Mouse (Mus musculus): ENCODE data around the gene Stub1. TPM values are rescaled to one million over a fixed set of nuclear protein-coding genes. Genes with fewer than 3 reads are reported as not detected.
A peak's percentile ranks its signal among the peaks of the same experiment; 100 is the strongest.

The Stub1 gene
- polyA plus RNA-seq, 1 experiment from 2014 or later = 290 TPM

- Histone ChIP-seq H3K9me3 (ENCODE audit: control insufficient read depth, low read length) (no peaks in the 10 kb centered on the region), H3K4me2 (replicated peaks; ENCODE audit: low read depth, low read length) (peak within 1 kb of the TSS; percentile 76), H3K4me3 (ENCODE audit: low read depth, low read length) (peak within 1 kb of the TSS; percentile 31), H3K4me1 (replicated peaks; ENCODE audit: control insufficient read depth, insufficient read depth, low read length) (peaks cover 29% of the 10 kb centered on the region), H3K36me3 (ENCODE audit: control insufficient read depth, insufficient read depth, low read length) (peaks cover 26% of the 10 kb centered on the region), H3K27me3 (ENCODE audit: control insufficient read depth, insufficient read depth, low read length) (no peaks in the 10 kb centered on the region), H3K27ac (ENCODE audit: low read depth, low read length) (peak within 1 kb of the TSS; percentile 66), H3K9ac (ENCODE audit: low read depth, low read length) (peak within 1 kb of the TSS; percentile 68)
- DNase-seq (ENCODE audit: low spot score) (peak; percentile 73), ATAC-seq (ENCODE audit: low FRiP score) (0 out of 2 replicates have a peak, but pooled peaks have one; percentile 8)
- WGBS = 3% methylated on average over 24 of the region's 29 CpGs
Observed at GRCm38 (mm10) chr17:25837076-25837410, 3.8 kb upstream of the Stub1 start, which contains the start of gene Rhbdl1. Gene Rhbdl1, minus strand, starts transcription at chr17:25837295.

GRCm38 (mm10) chr17:25836397-25837075, 3.3 kb upstream of the Stub1 start:
- peak overlapping the region; percentile 66 for H3K27ac ChIP-seq (ENCODE audit: low read depth, low read length)
- ATAC-seq (ENCODE audit: low FRiP score) (no peak), DNase-seq (ENCODE audit: low spot score) (no peak)
- H3K4me3 ChIP-seq (ENCODE audit: low read depth, low read length) = peak overlapping the region; percentile 31
- peaks cover 23% of the 10 kb centered on the region for H3K36me3 ChIP-seq (ENCODE audit: control insufficient read depth, insufficient read depth, low read length)
- 27% methylated on average over 21 of the region's 23 CpGs for WGBS
- no peaks in the 10 kb centered on the region for H3K27me3 ChIP-seq (ENCODE audit: control insufficient read depth, insufficient read depth, low read length)
- H3K4me1 ChIP-seq (replicated peaks; ENCODE audit: control insufficient read depth, insufficient read depth, low read length) = peaks cover 33% of the 10 kb centered on the region
- H3K4me2 ChIP-seq (replicated peaks; ENCODE audit: low read depth, low read length) = peak overlapping the region; percentile 76
- H3K9ac ChIP-seq (ENCODE audit: low read depth, low read length) = peak overlapping the region; percentile 68
- H3K9me3 ChIP-seq (ENCODE audit: control insufficient read depth, low read length) = no peaks in the 10 kb centered on the region

- H3K4me2 ChIP-seq (replicated peaks; ENCODE audit: low read depth, low read length) = peak overlapping the region; percentile 76; the same call in 1 of the 2 replicates
- peaks cover 37% of the 10 kb centered on the region for H3K4me1 ChIP-seq (replicated peaks; ENCODE audit: control insufficient read depth, insufficient read depth, low read length)
- DNase-seq (ENCODE audit: low spot score) = no peak
- ATAC-seq (ENCODE audit: low FRiP score) = no peak
- 93% methylated on average over 16 of the region's 16 CpGs for WGBS
- no peaks in the 10 kb centered on the region for H3K9me3 ChIP-seq (ENCODE audit: control insufficient read depth, low read length)
- no peak overlapping the region for H3K9ac ChIP-seq (ENCODE audit: low read depth, low read length)
- no peak overlapping the region for H3K27ac ChIP-seq (ENCODE audit: low read depth, low read length)
- H3K27me3 ChIP-seq (ENCODE audit: control insufficient read depth, insufficient read depth, low read length) = no peaks in the 10 kb centered on the region
- H3K36me3 ChIP-seq (ENCODE audit: control insufficient read depth, insufficient read depth, low read length) = peaks cover 26% of the 10 kb centered on the region
- H3K4me3 ChIP-seq (ENCODE audit: low read depth, low read length) = no peak overlapping the region; the same call in 1 of the 2 replicates
Observed at GRCm38 (mm10) chr17:25835816-25836215, 2.6 kb upstream of the Stub1 start.

- H3K27ac ChIP-seq (ENCODE audit: low read depth, low read length) = no peak overlapping the region
- H3K9me3 ChIP-seq (ENCODE audit: control insufficient read depth, low read length) = no peaks in the 10 kb centered on the region
- no peaks in the 10 kb centered on the region for H3K27me3 ChIP-seq (ENCODE audit: control insufficient read depth, insufficient read depth, low read length)
- 90% methylated on average over 7 of the region's 7 CpGs for WGBS
- DNase-seq (ENCODE audit: low spot score) (no peak), ATAC-seq (ENCODE audit: low FRiP score) (no peak)
- peaks cover 37% of the 10 kb centered on the region for H3K4me1 ChIP-seq (replicated peaks; ENCODE audit: control insufficient read depth, insufficient read depth, low read length)
- H3K4me2 ChIP-seq (replicated peaks; ENCODE audit: low read depth, low read length) = peak overlapping the region; percentile 7; the same call in 1 of the 2 replicates
- no peak overlapping the region for H3K9ac ChIP-seq (ENCODE audit: low read depth, low read length)
- peaks cover 21% of the 10 kb centered on the region for H3K36me3 ChIP-seq (ENCODE audit: control insufficient read depth, insufficient read depth, low read length)
- no peak overlapping the region for H3K4me3 ChIP-seq (ENCODE audit: low read depth, low read length)
Observed at GRCm38 (mm10) chr17:25835301-25835700, 2.1 kb upstream of the Stub1 start.

GRCm38 (mm10) chr17:25834595-25835222, 1.5 kb upstream of the Stub1 start:
- Histone ChIP-seq H3K4me2 (replicated peaks; ENCODE audit: low read depth, low read length) (peak overlapping the region; percentile 91), H3K36me3 (ENCODE audit: control insufficient read depth, insufficient read depth, low read length) (peaks cover 16% of the 10 kb centered on the region), H3K27ac (ENCODE audit: low read depth, low read length) (peak overlapping the region; percentile 24; the same call in 1 of the 2 replicates), H3K4me3 (ENCODE audit: low read depth, low read length) (peak overlapping the region; percentile 83; the same call in 1 of the 2 replicates), H3K4me1 (replicated peaks; ENCODE audit: control insufficient read depth, insufficient read depth, low read length) (peaks cover 39% of the 10 kb centered on the region), H3K27me3 (ENCODE audit: control insufficient read depth, insufficient read depth, low read length) (no peaks in the 10 kb centered on the region), H3K9me3 (ENCODE audit: control insufficient read depth, low read length) (no peaks in the 10 kb centered on the region), H3K9ac (ENCODE audit: low read depth, low read length) (no peak overlapping the region)
- 92% methylated on average over 12 of the region's 12 CpGs for WGBS
- DNase-seq (ENCODE audit: low spot score) (no peak), ATAC-seq (ENCODE audit: low FRiP score) (no peak)

GRCm38 (mm10) chr17:25833961-25834594, 874 bp upstream of the Stub1 start:
- peak overlapping the region; percentile 94 for H3K27ac ChIP-seq (ENCODE audit: low read depth, low read length)
- ATAC-seq (ENCODE audit: low FRiP score) (no peak), DNase-seq (ENCODE audit: low spot score) (no peak)
- H3K36me3 ChIP-seq (ENCODE audit: control insufficient read depth, insufficient read depth, low read length) = peaks cover 10% of the 10 kb centered on the region
- H3K9ac ChIP-seq (ENCODE audit: low read depth, low read length) = peak overlapping the region; percentile 79
- peaks cover 43% of the 10 kb centered on the region for H3K4me1 ChIP-seq (replicated peaks; ENCODE audit: control insufficient read depth, insufficient read depth, low read length)
- peak overlapping the region; percentile 91 for H3K4me2 ChIP-seq (replicated peaks; ENCODE audit: low read depth, low read length)
- peak overlapping the region; percentile 83 for H3K4me3 ChIP-seq (ENCODE audit: low read depth, low read length)
- no peaks in the 10 kb centered on the region for H3K9me3 ChIP-seq (ENCODE audit: control insufficient read depth, low read length)
- 60% methylated on average over 6 of the region's 6 CpGs for WGBS
- no peaks in the 10 kb centered on the region for H3K27me3 ChIP-seq (ENCODE audit: control insufficient read depth, insufficient read depth, low read length)

GRCm38 (mm10) chr17:25832436-25833290, 541 bp downstream of the Stub1 start:
- 0% methylated on average over 71 of the region's 77 CpGs for WGBS
- Histone ChIP-seq H3K9me3 (ENCODE audit: control insufficient read depth, low read length) (no peaks in the 10 kb centered on the region), H3K4me3 (ENCODE audit: low read depth, low read length) (peak overlapping the region; percentile 83), H3K4me1 (replicated peaks; ENCODE audit: control insufficient read depth, insufficient read depth, low read length) (peaks cover 45% of the 10 kb centered on the region), H3K36me3 (ENCODE audit: control insufficient read depth, insufficient read depth, low read length) (peaks cover 8% of the 10 kb centered on the region; the same call in 1 of the 2 replicates), H3K27ac (ENCODE audit: low read depth, low read length) (peak overlapping the region; percentile 94), H3K4me2 (replicated peaks; ENCODE audit: low read depth, low read length) (peak overlapping the region; percentile 91), H3K9ac (ENCODE audit: low read depth, low read length) (peak overlapping the region; percentile 79), H3K27me3 (ENCODE audit: control insufficient read depth, insufficient read depth, low read length) (no peaks in the 10 kb centered on the region)
- DNase-seq (ENCODE audit: low spot score) (peak; percentile 99), ATAC-seq (ENCODE audit: low FRiP score) (peak; percentile 90)
